Mouse (Mus musculus) T-helper 2 cell (primary cell): ENCODE results near the gene Kif14.

Experiments used
- in situ Hi-C: fragments of 300-600 bp; cut with MboI, MseI; formaldehyde crosslinking; loops from one replicate; pipeline ENCODE4 v1.15.1; 2025; ENCODE audit warnings: high pct_unique_total_duplicates

Gene Kif14

GRCm38 (mm10) chr1:136466143-136466811 lies at the start of gene Kif14:
Gene Kif14 (plus strand): TSS chr1:136466343.
- in situ Hi-C loops, result loop anchor here (5.0 kb wide), 1 partner anchor 419 kb away; no protein-coding TSS in a partner anchor

GRCm38 (mm10) chr1:136418393-136418792 lies 47.8 kb upstream of the Kif14 start:
- in situ Hi-C loops, result no loop called here

GRCm38 (mm10) chr1:136427166-136427969 lies 38.8 kb upstream of the Kif14 start:
- in situ Hi-C loops, result no loop called here

GRCm38 (mm10) chr1:136428981-136429380 lies 37.2 kb upstream of the Kif14 start:
- in situ Hi-C loops, result no loop called here

GRCm38 (mm10) chr1:136430126-136430818 lies 35.9 kb upstream of the Kif14 start:
- in situ Hi-C loops, result no loop called here

GRCm38 (mm10) chr1:136440741-136441140 lies 25.4 kb upstream of the Kif14 start:
- in situ Hi-C loops, result no loop called here

DNA sequence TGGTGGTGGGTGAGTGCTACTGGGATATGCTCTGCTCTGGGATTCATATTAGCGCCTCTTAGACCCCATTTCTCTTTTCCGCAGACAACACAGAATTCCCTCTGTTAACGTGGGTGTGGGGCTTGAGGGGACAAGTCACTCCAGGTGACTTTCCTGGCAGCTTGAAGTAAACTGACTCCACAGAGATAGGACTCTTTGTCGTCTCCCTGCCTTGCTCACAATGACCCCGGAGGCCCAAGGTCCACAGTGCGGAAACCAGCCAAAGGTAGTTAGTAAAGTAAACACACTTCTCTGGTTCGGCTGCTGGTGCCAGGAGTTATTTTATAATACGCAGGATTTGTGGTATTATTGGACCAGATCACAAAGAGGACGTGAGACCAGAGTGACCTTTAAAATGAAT lies 23.3 kb upstream of the Kif14 start:
- in situ Hi-C loops, result no loop called here

- in situ Hi-C loops, result no loop called here
These were observed 21.4 kb upstream of the Kif14 start for GRCm38 (mm10) chr1:136444555-136445255.

GRCm38 (mm10) chr1:136446933-136447332 lies 19.2 kb upstream of the Kif14 start:
- in situ Hi-C loops, result no loop called here

DNA sequence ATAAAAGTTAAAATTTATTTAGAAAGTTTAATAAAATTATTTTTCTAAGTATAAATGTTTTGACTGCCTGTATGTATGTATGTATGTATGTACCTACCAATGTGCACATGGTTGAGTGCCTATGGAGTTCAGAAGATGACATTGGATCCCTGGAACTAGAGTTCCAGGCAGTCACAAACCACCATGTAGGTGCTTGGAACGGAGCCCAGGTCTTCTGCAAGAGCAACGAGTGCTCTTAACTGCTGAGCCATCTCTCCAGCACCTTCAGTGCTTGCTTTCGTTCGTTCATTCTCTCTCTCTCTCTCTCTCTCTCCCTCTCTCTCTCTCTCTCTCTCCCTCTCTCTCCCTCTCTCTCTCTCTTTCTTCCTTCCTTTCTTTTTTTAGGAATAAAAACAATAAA lies 18.8 kb upstream of the Kif14 start:
- in situ Hi-C loops, result no loop called here

- in situ Hi-C loops, result no loop called here
These were observed 16.6 kb upstream of the Kif14 start for GRCm38 (mm10) chr1:136449541-136449940.

- in situ Hi-C loops, result loop anchor here (10.0 kb wide), 1 partner anchor 275 kb away; no protein-coding TSS in a partner anchor
These were observed 15.9 kb upstream of the Kif14 start for GRCm38 (mm10) chr1:136450206-136450605.

DNA sequence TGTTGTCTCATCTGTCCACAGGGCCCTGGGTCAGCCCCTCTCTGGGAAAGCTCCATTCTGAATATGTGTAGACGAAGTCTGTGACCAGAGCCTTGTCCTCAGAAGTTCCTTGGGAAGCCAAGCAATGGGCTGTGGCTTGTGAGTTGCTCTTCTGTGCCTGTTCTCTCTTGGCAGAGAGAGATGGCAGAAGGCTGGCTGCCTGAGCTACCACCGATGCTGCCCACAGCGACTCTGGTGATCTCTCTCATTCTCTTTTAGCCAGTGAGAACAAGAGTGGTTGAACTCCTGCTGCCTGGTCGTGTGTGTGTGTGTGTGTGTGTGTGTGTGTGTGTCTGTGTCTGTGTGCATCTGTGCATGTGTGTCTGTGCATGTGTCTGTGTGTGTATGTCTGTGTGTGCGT lies 13.7 kb upstream of the Kif14 start:
- in situ Hi-C loops, result loop anchor here (10.0 kb wide), 1 partner anchor 278 kb away; no protein-coding TSS in a partner anchor

GRCm38 (mm10) chr1:136455756-136456585 lies 10.2 kb upstream of the Kif14 start:
- in situ Hi-C loops, result loop anchor here (10.0 kb wide), 1 partner anchor 281 kb away; no protein-coding TSS in a partner anchor

- in situ Hi-C loops, result loop anchor here (10.0 kb wide), 1 partner anchor 282 kb away; no protein-coding TSS in a partner anchor
These were observed 9.4 kb upstream of the Kif14 start for GRCm38 (mm10) chr1:136456741-136457140.

- in situ Hi-C loops, result loop anchor here (10.0 kb wide), 1 partner anchor 283 kb away; no protein-coding TSS in a partner anchor
These were observed 8.7 kb upstream of the Kif14 start for GRCm38 (mm10) chr1:136457403-136457802.

- in situ Hi-C loops, result loop anchor here (10.0 kb wide), 1 partner anchor 284 kb away; no protein-coding TSS in a partner anchor
These were observed 7.4 kb upstream of the Kif14 start for GRCm38 (mm10) chr1:136458691-136459245.

GRCm38 (mm10) chr1:136462443-136462842 lies 3.7 kb upstream of the Kif14 start:
- in situ Hi-C loops, result loop anchor here (5.0 kb wide), 1 partner anchor 55 kb away; no protein-coding TSS in a partner anchor

- in situ Hi-C loops, result loop anchor here (5.0 kb wide), 1 partner anchor 418 kb away; no protein-coding TSS in a partner anchor
These were observed 975 bp upstream of the Kif14 start for GRCm38 (mm10) chr1:136465168-136465567.

- in situ Hi-C loops, result loop anchor here (5.0 kb wide), 1 partner anchor 422 kb away; no protein-coding TSS in a partner anchor
These were observed 3.3 kb downstream of the Kif14 start for GRCm38 (mm10) chr1:136469408-136469807.
